Mouse (Mus musculus) erythroblast, embryonic 14.5 days (primary cell): ENCODE measurements around the gene Slc4a7.

Experiments
- GATA1 ChIP-seq: IDR thresholded peaks from 2 replicates; pipeline ENCODE4 v1.6.1; 2012; ENCODE audit warnings: low read length, inconsistent platforms, mixed read lengths
- TAL1 ChIP-seq: IDR thresholded peaks from 3 replicates; pipeline ENCODE4 v1.6.1; 2012; ENCODE audit warnings: low read length, inconsistent platforms, mixed read lengths

- no peak for TF ChIP-seq GATA1
- TF ChIP-seq TAL1 = no peak
These were observed 131.4 kb downstream of the Slc4a7 start for GRCm38 (mm10) chr14:14833498-14833897.
